Mouse (Mus musculus) layer of hippocampus, postnatal 36 days (tissue): ENCODE measurements at regions not wholly inside any gene's neighbourhood (a gene's known extent, or its start where the extent isn't known, plus 50 kb on each side); places are given as distances from the start of the nearest gene placed in this dataset.

Experiments used
- DNase-seq, 2 experiments: peaks; one replicate each; pipeline ENCODE4 v3.0.0; 2022

DNA sequence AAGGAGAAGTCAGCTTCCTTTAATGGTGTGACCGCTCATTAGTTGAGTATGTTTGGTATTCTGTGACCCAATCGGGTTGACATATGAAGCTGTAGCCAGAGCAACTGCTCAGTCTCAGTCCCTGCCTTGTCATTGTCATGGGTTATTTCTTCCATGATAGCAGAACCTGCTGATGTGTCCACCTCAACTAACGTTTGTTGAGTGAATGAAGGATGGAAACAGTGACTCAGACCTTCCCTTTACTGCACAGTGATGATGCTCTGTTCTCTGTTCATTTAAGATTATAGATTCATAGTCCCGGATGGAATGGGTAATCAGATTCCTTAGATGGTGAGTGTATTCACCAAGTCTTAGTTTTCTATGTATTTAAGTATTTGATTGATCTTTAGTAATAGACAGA lies 493.3 kb upstream of the Adamts16 start:
- no peak for DNase-seq

DNA sequence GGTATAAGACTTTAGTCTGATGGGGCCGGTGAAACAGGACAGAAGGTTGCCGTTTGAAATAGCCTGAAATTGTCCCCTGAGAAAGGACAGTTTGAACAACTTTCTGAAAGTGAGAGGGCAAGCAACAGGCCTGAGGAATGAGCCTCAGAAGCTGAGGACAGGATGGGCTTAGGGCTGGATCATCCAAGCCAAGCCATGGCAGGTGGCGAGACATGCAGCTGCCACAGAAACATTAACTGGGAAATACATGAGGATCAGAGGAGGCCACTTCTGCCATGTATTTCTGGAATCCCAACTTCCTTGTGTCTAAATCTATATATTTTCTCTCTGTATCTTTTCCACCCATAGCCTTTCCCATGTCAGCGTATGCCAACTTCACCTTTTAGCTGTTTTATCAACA lies 491.5 kb upstream of the Adamts16 start:
- DNase-seq = no peak

DNA sequence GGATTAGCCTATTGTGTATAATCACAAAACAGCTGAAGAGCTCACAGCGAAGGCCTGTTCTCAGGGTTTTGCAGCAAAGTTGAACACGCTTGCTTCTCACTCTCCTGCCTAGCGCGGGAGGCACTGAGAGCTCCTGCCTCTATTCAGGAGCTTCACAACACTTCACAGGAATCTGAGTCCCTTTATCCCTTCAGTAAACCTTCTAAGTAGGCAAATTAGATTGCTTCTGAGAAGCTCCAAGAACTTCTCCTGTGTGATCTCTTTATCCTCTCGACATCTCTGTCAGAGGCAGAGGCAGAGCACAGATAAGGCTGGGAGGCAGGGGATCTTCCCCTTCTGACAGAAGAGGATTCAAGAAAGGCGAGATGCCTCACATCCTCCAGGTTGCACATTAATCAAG lies 488.7 kb upstream of the Adamts16 start:
- DNase-seq = no peak

DNA sequence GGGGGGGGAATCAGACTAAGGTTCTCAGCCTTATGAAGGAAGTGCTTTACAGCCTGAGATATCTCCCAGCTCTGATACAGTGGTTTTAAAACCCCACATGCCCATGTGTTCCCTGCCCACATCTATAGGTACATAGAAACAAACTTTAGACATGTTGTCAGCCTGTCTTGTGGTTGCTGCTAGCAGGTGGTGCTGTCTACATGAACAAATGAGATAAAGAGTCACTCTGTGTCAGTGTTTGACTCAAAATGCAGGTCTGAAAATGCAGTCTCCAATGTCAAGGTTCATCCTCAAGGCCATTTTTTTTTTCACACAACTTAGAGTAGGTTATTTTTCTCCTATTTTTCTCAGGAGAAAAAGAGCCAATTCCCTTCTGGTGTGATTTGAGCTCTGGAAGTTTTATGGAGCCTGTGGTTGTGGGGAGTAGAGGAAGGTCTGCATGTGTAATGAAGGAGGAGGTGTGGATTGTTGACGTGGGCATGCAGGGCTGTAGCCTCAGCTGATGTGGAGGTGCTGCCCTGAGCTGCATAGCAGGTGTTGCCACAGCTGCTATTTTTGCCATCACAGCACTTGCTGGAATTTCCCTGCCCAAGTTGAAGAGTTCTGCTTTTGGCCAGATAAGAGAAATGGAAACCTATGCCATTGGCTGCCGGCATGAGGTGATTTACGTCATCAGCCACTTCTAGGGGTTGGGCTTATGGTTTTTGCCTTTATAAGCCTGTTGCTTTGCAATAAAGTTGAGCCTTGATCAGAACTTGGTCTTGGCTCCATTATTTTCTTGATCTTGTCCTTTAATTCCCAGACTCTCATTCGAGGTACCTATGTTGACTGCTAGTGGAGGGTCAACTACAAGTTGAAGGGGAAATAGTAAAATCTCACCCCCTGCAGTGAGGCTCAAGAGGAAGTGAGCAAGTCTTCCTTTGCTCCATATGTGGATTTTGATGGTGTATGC lies 486.5 kb upstream of the Adamts16 start:
- DNase-seq = no peak

DNA sequence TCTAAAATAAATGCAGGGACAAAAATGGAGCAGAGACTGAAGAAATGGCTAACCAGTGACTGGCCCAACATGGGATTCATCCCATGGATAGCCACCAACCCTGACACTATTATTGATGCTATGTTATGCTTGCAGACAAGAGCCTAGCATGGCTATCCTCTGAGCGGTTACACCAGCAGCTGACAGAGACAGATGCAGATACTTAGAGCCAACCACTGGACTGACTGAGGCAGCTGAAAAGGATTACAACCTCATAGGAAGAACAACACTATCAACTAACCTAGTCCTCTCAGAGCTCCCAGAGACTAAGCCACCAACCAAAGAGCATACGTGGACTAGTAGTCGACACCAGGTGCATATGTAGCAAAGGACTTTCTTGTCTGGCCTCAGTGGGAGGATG lies 478.9 kb upstream of the Adamts16 start:
- no peak for DNase-seq

DNA sequence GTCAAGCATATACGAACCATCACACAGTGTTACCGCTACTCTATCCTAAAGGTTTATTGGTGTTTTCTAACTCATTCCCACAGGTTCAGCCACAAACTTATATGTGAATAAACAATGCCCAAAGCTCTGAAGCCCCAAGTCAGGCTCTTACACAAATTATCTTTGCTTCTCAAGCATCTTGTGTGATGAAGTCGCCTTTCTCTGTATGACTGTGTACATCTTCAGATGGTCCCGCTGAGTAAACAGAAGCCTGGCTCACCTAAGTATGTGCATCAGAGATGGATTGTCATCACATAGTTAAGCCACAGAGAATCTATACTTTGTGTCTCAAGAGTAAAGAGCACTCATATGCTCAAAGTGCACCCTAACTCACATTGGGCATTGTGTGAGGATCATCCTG lies 462.3 kb upstream of the Adamts16 start:
- no peak for DNase-seq

DNA sequence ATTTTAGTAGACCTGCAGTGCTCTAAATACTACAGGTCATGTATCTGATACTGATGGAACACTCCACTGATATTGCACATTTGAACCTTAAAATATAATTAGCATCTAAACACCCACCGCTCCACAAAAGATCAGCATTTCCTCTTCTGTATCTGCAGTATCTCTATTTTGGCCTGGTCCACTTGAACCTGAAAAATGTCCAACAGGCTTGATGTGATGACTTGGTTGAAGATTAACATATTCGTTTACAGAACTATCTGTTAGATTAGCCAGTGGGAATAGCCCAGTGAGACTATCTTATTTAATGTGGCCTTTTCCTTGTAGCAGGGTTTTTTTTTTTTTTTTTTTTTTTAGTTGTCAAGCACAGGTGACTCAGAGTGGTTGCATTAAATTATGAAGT lies 434.4 kb upstream of the Adamts16 start:
- no peak for DNase-seq

DNA sequence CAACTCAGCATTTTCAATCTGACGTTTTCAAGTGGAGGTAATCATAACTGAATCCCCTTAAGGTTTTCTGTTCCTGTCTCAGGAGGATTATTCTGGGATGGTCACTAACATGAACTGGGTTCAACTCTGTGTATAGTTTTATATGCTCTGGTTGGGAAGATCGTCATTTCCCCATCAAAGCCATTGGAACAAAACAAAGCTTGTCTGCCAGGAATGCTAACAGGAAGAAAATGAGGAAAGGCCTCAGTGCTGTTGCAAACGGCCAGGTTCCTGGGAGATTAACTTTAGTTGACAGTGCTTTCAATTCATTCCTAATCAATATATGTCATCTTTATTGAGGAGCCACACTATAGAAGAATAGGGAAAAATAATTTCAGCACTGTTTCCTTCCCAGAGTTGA lies 432.5 kb upstream of the Adamts16 start:
- DNase-seq = no peak

DNA sequence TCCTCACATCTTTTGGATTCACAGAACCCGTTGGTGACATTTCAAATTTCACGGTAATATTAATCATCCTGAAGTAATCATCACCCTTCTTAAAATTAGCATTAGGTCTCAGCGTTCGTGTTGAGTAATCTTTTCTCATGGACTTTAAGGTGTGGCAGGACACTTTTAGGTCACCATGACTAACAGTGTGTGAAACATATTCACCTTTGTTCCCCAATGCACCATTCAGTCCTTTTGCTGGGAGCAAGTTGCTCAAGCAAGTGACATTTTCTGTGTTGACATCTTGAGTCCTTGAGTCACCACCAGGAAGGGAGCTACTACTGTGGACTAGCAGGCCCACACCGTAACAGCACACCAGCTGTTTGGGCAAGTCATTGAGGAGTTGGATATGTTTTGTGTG lies 431.9 kb upstream of the Adamts16 start:
- no peak for DNase-seq

DNA sequence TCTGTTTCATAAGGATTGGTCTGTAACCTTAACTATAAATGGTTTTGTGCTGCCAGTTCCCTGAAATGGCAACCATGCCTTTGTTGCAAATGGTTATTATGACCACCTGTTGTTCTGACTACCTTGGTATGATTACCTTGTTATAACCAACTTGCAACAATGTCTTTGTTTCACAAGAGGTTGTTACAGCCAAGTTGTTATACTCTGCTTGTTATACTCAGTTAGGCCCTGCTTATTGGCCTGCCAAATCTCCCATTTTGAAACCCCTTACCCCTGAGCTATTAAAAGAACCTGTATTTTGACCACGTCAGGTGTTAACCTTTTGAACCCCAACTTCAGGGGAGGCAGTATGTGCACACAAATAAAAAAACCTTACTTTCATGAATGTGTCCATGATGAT lies 431.5 kb upstream of the Adamts16 start:
- no peak for DNase-seq

DNA sequence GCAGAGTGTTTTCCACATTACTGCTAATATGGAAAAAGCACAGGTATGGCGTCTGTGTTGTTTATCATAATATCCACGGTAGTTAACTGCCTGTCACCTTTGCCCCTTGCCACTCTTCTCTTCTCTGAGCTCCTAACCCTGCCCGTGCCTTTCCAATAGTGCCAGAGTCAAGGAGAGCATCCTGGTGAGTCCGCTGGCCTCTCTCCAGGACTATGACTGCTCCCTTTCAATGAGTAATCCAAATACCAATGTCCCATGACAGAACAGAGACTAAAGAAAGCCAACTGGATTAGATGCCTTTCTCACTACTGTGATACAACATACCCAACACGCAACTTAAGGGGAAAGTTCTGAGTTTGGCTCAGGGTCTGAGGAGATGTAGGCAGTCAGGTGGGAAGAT lies 430.8 kb upstream of the Adamts16 start:
- DNase-seq = no peak

DNA sequence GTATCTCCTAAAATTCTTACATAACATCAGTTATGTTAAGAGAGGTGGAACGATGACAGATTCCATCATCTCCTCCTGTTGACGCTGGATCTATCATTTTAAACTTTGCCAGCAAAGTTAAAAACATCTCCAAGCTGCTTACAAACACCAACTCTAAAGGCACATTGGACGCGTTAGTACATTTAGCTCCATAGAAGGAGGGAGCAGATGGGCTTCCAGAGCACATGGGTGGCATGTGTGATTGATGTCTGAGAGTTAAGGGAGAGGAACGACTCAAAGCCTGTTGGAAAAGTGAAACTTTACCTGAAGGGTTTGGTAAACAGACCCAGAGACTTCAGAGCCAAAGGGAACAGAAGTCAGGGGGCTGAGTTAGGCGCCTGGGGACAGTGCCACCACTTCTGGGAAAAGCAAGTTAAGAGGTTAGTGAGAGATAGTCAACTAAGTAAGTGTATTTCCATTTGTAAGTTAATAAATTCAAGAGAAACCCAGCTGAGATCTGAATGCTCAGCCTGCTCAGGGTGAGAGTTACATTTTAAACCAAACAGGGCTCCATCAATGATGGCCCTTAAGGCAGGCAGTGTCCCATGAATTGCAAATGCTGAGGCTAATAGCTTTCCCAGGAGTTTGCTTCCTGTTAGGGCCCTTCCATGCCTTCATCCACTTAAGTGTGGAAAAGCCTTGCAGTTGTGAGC lies 430.3 kb upstream of the Adamts16 start:
- DNase-seq = peak; percentile 41 to 46

DNA sequence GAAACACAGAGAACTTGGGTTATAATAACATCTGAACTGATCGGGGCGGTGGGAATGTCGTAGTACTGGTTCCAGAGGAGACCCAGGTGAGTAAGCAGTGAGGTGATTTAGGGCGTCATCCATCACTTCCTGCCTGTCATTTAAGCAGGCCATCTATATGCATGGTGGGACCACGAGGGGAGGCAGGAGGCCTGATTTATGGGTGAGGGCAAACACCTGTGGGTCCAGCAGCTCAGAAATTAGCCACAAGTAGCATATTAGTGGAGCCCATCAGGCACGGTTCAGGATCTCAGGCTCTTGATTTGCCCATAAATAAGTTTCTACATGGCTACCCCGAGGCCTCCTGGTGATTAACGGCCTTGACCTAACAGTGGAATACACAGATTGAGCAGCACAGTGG lies 428.8 kb upstream of the Adamts16 start:
- DNase-seq = no peak

DNA sequence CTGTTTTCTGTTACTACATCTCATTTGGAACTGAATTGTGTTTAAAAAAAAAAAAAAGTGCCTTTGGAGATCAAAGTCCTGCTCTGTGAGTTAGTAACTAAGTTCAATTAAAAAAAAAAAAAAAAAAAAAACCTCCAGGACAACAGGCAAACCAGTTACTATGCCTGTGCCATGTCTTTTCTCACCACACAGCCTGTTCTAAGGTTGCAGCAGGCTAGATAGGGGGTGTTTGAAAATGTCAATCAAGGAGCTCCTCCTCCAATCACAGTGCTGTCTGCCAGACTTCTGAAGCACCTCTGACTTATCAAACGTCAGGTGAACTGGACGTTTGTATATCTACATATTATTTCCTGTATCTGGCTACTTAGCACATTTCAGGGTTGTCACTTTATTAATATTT lies 427.9 kb upstream of the Adamts16 start:
- no peak for DNase-seq

DNA sequence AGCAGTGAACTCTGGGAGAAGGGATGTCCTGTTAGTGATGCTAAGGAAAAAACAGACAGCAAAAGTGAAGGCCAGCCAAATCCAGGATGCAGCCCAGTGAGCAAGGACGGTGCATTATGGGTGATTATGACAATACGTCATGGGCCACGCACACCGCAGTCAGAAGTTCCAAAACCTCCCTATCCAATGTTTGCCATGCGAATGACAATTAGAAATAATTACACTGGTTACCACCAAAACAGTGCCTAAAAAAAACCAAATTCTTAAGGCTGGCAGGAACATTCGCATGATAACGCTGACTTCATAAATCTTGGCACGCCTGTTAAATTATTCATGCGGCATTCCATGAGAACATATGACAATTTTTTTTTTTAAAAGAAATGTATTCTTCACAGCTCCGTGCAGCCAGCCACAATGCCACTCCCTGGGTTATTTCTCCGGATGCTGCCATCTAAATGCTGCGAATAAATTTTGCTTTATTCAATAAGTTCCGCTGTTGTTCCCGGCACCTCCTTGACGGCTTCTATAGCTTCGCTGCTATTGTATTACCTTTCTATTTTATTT lies 421.8 kb upstream of the Adamts16 start:
- DNase-seq = no peak

DNA sequence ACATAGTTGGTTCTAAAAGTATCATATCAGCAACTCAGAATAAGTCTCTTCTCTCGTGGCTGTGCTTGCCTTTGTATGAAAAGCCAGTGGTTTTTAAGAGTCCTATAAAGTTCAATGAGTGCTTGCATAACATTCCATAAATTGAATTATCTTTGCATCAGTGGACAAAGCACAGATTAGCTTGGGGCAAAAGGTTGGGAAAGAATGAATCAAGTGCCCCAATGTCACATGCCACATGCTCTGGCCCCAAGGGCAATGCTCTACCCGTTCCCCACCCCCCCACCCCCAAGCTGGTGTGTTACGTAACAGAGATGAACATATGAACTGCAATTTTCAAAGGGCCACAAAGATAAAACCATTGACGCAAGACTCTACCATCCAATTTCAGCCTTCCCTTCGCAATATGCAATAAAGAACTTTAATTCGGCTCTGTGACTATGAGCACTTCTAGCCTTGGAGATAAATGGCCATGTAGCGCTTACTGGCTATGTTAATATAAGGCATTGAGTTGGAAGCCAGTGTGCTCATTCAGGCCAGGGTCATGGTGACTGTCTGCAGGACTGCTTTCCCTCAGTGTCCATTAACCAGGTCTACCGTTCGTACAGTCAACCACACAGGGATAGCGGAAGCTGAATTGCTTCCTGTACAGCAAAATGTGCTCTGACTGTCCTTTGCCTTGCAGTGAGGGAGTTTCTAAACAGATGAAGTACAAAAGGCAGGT lies 421.1 kb upstream of the Adamts16 start:
- DNase-seq = no peak

DNA sequence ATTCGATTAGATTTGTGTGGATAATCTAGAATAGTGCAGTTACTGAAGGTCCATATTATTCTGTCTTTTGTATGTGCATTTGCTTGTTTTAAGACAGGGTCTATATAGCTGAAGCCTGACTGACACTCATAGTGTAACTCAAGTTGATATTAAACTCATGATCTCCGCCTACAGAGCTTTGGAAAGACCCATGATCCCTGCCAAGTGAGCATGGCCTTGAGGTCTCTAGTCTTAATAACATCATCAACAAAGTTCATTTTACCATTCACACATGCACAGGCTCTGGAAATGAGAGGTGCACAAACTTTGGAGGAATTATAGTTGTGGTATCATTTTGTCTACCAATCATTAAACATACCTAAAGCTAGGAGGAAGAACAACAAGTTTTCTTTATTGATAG lies 412.4 kb upstream of the Adamts16 start:
- DNase-seq = no peak

DNA sequence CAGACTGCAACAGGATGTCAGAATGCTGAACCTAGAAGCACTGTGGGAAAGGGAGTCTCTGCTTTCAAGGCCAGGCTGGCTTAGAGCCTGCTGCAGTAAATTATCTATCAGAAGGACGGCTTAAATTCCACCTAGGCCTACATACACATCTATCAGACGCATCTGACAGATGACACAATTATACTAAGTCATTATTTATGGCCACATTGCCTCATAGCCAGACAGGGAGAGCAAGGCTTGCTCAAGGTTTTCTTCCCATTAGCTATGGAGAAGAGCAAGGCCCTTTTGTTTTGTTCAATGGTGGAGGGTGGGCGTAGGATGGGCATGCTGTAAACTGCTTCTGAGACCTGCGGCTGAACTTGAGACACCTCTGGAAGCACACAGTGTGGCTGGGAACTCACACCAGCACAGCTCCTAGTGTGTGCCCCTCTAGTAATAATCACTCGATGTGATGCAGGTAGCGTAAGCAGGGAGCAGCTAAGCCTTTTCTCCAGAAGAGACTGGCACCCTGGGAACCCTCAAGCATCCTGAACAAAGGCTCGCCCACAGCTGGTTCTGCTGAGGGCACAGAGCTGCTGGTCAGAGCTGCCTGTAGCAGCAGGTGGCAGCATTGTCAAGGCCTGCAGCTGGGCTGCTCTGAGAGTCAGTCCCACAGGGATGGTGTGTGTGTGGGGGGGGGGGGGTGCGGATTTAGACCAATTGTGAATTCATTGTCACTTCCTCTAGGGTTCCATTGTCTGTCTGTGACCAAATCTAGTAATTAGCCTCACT lies 406.8 kb upstream of the Adamts16 start:
- DNase-seq = no peak

DNA sequence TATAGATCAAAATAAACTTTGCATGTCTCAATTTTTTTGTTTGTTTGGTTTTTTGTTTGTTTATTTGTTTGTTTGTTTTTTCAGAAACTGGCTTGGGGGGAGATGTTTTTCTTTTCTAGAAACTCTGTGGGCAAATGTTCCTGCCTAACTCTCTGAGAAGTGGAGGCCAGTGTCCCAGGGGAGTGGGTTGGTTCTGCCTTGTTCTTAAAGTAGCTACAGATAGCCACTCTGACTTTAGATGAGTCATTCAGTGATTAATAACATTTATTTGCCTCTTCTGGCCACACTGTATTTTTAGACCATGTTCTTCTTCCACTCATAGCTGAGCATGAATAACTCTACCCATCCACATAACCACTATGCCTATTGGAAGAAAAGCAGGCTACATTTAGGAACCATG lies 405.6 kb upstream of the Adamts16 start:
- no peak for DNase-seq

DNA sequence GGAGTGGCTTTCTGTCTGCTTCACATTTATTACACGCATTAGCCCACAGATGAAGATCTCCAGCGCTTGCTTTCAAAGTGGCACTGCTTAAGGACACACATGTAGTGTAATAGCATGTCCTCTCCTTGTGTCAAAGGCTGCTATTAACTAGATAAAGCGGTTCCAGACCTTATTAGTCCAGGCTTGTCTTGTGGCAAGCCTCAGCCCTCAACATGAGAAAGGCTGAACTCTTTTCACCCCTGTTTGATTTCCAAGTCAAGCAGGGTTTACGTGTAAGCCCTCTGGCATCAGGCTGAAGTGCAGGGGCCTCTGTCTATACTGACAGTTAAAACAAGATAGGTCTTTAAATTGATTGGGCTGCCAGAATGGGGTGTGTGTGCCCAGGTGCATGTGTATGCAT lies 403.7 kb upstream of the Adamts16 start:
- no peak for DNase-seq

DNA sequence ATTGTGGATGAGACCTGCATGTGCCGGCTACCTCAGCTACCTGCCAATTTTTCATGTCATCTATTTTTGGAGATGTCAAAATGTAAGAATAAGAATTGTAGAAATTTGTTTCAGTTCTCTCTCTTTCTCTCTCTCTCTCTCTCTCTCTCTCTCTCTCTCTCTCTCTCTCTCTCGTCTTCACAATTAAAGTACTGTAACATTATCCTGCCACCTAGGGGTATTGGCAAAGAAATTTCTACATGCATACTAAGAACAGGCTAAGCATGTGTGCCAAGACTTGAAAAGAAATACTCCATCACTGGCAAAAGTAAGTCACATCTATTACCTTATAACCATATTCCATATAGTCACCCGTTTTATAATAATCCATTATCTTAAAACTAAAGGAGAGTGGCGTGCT lies 398.2 kb upstream of the Adamts16 start:
- no peak for DNase-seq

DNA sequence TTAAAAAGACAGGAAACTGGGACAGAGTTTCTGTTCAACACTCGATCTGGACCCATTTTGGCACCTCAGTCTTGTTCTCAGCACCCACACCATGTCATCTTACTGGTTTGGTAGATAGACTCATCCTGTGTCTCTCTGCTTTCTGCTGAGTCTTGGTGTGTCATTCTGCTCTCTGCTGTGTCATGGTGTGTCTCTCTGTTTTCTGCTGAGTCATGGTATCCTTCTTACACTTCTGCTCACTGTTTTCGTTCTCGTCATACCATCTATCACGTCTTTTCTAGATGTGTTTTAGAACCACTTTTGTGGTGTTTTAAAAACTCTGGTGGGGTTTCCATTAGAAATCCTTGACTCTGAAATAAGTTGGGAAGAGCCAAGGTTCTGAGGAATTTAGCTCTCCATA lies 393.7 kb upstream of the Adamts16 start:
- no peak for DNase-seq
